Mouse (Mus musculus): ENCODE measurements around the gene Acads.
A peak's percentile ranks its signal among the peaks of the same experiment; 100 is the strongest.

DNA sequence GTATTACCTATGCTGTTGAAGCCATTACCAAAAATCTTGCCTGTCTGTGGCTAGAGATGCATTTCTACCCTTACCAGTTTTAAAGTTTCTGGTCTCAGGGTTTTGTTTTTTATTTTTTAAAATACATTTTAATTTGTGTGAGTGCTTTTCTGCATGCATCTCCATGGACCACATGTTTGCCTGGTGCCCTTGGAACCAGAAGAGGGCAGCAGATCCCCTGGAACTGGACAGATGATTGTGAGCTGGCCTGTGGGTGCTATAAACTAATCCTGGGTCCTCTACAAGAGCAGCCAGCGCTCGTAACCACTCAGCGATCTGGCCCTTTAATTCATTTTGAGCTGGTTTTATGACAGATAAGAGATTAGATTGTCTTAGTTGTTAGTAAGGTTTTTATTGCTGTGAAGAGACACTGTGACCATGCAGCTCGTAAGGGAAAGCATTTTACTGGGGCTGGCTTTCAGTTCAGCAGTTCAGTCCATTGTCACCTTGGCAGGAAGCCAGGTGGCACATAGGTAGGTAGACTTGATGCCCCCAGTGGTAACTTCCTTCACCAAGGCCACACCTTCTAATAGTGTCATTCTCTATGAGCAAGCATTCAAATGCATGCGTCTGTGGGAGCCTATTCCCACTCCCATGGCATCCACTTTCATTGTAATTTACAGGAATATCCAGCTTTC, 29.4 kb downstream of the Acads start:
- TF ChIP-seq CTCF (IDR thresholded peaks at IDR 0.05; ENCODE audit: borderline replicate concordance, insufficient read depth, low read depth, low read length) (peak; percentile 7; the same call in 1 of the 2 replicates), POLR2A (IDR thresholded peaks at IDR 0.05; ENCODE audit: borderline replicate concordance, insufficient read depth, low read length) (no peak)
